Mouse (Mus musculus): ENCODE results near the gene Olfr97. TPM values are rescaled to one million over a fixed set of nuclear protein-coding genes. Genes with fewer than 3 reads are reported as not detected.
A peak's percentile ranks its signal among the peaks of the same experiment; 100 is the strongest.
"Not testable (repeated sequence)": the region's sequence is repeated elsewhere in the genome, so short reads cannot be mapped to it uniquely, and the experiment has no call there.

The Olfr97 gene
- polyA plus RNA-seq (2014; fragmentation: Nextera tagmentation; extraction: Ambion mirVana): not detected in 2 replicates

DNA sequence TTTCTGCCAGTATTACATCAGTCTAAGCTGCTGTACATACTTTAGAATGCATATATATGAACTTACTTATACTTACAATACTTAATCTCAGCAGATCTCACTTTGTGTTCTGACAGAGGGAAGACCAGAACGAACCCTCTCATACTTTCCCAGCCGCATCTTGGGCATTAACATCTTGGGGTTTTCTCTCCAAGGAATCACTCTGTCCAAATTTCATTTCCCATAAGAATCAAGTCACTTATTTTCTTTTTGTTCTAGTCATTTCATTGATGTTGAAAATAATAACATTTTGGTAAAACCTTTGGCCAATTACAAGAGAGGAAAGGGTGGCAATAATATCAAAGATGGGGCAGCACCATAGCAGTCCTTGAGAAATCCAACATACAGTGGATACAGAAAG, at the start of gene Olfr97:
TSS of gene Olfr97 (minus strand) at position 101 of the 400 bp plus-strand sequence.
- H3K9ac ChIP-seq (ENCODE audit: low read length); H3K9me3 ChIP-seq (replicated peaks; ENCODE audit: control insufficient read depth, low read length); H3K27me3 ChIP-seq (replicated peaks; ENCODE audit: control insufficient read depth, insufficient read depth, low read length); H3K36me3 ChIP-seq (ENCODE audit: control insufficient read depth, insufficient read depth, low read length); DNase-seq (ENCODE audit: low spot score); H3K27ac ChIP-seq (ENCODE audit: low read depth, low read length); H3K4me2 ChIP-seq (ENCODE audit: low read length); H3K4me3 ChIP-seq (ENCODE audit: low read depth, low read length); ATAC-seq; H3K4me1 ChIP-seq (ENCODE audit: control insufficient read depth, insufficient read depth, low read length): not testable (repeated sequence)
- WGBS: 93% methylated on average over 2 of the region's 2 CpGs

DNA sequence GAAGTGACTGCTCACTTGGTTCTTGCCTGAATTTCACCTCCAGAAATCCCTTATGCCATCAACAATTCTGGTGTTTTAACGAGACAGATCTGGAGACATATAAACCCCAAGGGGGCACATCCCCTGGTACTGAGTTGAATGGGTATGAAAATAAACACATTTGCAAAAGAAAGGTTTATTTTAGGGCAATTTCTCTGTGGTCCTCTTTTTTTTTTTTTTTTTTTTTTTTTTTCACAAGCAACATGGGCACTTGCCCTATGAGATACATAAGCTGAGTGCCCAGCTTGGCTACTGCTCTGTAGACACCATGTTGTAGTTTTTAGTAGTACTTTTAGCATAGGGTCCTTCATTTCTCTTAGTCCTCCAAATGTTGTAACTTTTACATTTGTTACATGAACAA, 46.2 kb upstream of the Olfr97 start, which contains the start of gene Olfr99:
TSS of gene Olfr99 (minus strand) at position 101 of the 400 bp plus-strand sequence.
- Histone ChIP-seq H3K4me3 (ENCODE audit: low read depth, low read length) (no peak within 1 kb of the TSS), H3K27ac (ENCODE audit: low read depth, low read length) (no peak within 1 kb of the TSS), H3K36me3 (ENCODE audit: control insufficient read depth, insufficient read depth, low read length) (no peaks in the 10 kb centered on the region), H3K4me2 (ENCODE audit: low read length) (no peak within 1 kb of the TSS), H3K9me3 (replicated peaks; ENCODE audit: control insufficient read depth, low read length) (no peaks in the 10 kb centered on the region), H3K27me3 (replicated peaks; ENCODE audit: control insufficient read depth, insufficient read depth, low read length) (no peaks in the 10 kb centered on the region), H3K4me1 (ENCODE audit: control insufficient read depth, insufficient read depth, low read length) (no peaks in the 10 kb centered on the region), H3K9ac (ENCODE audit: low read length) (no peak within 1 kb of the TSS)
- ATAC-seq (no peak), DNase-seq (ENCODE audit: low spot score) (no peak)
- 71% methylated on average over 1 of the region's 1 CpGs for WGBS

DNA sequence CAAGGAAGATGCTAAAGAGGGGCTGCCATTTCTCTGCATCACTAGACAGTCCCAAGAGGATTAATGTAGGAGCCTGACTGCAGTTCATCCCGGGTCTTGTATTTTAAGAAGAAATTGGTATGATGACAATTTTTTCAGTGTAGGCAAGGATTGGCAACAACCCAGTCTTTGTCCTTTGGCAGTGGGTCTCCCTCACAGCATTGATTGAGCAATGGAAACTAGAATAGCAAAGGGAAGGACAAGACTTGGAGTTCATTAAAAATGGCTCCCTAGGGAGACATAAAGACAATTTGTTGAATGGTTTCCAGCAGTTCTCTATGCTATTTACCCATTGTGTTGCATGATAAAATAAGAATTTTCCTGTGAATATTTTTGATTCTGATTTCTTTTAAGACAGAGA, 43.2 kb upstream of the Olfr97 start:
- H3K4me3 ChIP-seq (ENCODE audit: low read depth, low read length): no peak overlapping the region
- ATAC-seq: no peak
- H3K36me3 ChIP-seq (ENCODE audit: control insufficient read depth, insufficient read depth, low read length): no peaks in the 10 kb centered on the region
- no peaks in the 10 kb centered on the region for H3K4me1 ChIP-seq (ENCODE audit: control insufficient read depth, insufficient read depth, low read length)
- H3K27me3 ChIP-seq (replicated peaks; ENCODE audit: control insufficient read depth, insufficient read depth, low read length): no peaks in the 10 kb centered on the region
- no peak overlapping the region for H3K4me2 ChIP-seq (ENCODE audit: low read length)
- H3K27ac ChIP-seq (ENCODE audit: low read depth, low read length): no peak overlapping the region
- whole genome bisulfite sequencing: 57% methylated on average over 1 of the region's 1 CpGs
- H3K9me3 ChIP-seq (replicated peaks; ENCODE audit: control insufficient read depth, low read length): no peaks in the 10 kb centered on the region
- H3K9ac ChIP-seq (ENCODE audit: low read length): no peak overlapping the region
- no peak for DNase-seq (ENCODE audit: low spot score)

GRCm38 (mm10) chr17:37276573-37276972, 39.4 kb upstream of the Olfr97 start:
- Histone ChIP-seq H3K36me3 (ENCODE audit: control insufficient read depth, insufficient read depth, low read length) (no peaks in the 10 kb centered on the region), H3K9me3 (replicated peaks; ENCODE audit: control insufficient read depth, low read length) (no peaks in the 10 kb centered on the region)
- no peak for ATAC-seq

DNA sequence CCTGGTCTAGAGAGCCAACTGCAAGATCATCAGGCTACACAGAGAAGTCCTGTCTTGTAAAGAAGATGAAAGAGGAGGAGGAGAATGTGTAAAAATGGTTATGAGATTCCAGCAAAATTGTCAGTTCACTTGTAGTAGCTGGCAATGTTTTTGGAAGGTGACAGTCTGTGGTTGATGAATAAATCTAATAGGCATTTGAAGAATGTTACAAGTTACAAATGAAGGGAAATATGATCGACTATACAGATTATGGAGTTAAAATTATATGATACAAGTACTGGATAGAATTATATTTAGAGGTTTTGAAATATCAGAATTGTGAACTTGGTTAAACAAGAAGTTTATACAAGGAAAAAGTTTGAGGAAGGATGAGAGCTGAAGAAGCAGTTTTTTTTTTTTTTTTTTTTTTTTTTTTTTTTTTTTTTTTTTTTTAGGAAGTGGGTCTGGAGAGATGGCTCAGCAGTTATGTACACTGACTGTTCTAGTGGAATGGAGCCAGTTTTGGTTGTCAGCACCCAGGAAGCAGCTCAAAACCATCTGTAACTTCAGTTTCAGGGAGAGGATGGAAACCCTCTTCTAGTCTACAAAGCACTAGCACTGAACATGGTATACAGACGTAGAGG, 38.6 kb upstream of the Olfr97 start:
- 74% methylated on average over 2 of the region's 2 CpGs for WGBS
- no peaks in the 10 kb centered on the region for H3K9me3 ChIP-seq (replicated peaks; ENCODE audit: control insufficient read depth, low read length)

More at GRCm38 (mm10) chr17:37276573-37276972, 39.4 kb upstream of the Olfr97 start:
- H3K4me3 ChIP-seq (ENCODE audit: low read depth, low read length): no peak overlapping the region
- H3K4me2 ChIP-seq (ENCODE audit: low read length): no peak overlapping the region
- H3K27ac ChIP-seq (ENCODE audit: low read depth, low read length): no peak overlapping the region
- no peak for DNase-seq (ENCODE audit: low spot score)
- H3K27me3 ChIP-seq (replicated peaks; ENCODE audit: control insufficient read depth, insufficient read depth, low read length): no peaks in the 10 kb centered on the region
- no peak overlapping the region for H3K9ac ChIP-seq (ENCODE audit: low read length)
- H3K4me1 ChIP-seq (ENCODE audit: control insufficient read depth, insufficient read depth, low read length): no peaks in the 10 kb centered on the region

GRCm38 (mm10) chr17:37270702-37271092, 33.6 kb upstream of the Olfr97 start:
- no peaks in the 10 kb centered on the region for H3K27me3 ChIP-seq (replicated peaks; ENCODE audit: control insufficient read depth, insufficient read depth, low read length)
- H3K9me3 ChIP-seq (replicated peaks; ENCODE audit: control insufficient read depth, low read length): no peaks in the 10 kb centered on the region
- H3K9ac ChIP-seq (ENCODE audit: low read length): peak overlapping the region; percentile 49; the same call in 1 of the 2 replicates
- ATAC-seq (no peak), DNase-seq (ENCODE audit: low spot score) (no peak)
- H3K4me3 ChIP-seq (ENCODE audit: low read depth, low read length): peak overlapping the region; percentile 42
- peak overlapping the region; percentile 92 for H3K4me2 ChIP-seq (ENCODE audit: low read length)
- H3K27ac ChIP-seq (ENCODE audit: low read depth, low read length): no peak overlapping the region
- H3K4me1 ChIP-seq (ENCODE audit: control insufficient read depth, insufficient read depth, low read length): 0 out of 2 replicates have a peak, but pooled peaks cover 3% of the 10 kb centered on the region
- 70% methylated on average over 8 of the region's 8 CpGs for WGBS
- no peaks in the 10 kb centered on the region for H3K36me3 ChIP-seq (ENCODE audit: control insufficient read depth, insufficient read depth, low read length)

More for the DNA sequence above, 38.6 kb upstream of the Olfr97 start:
- Histone ChIP-seq H3K4me1 (ENCODE audit: control insufficient read depth, insufficient read depth, low read length) (no peaks in the 10 kb centered on the region), H3K4me3 (ENCODE audit: low read depth, low read length) (no peak overlapping the region), H3K27me3 (replicated peaks; ENCODE audit: control insufficient read depth, insufficient read depth, low read length) (no peaks in the 10 kb centered on the region), H3K9ac (ENCODE audit: low read length) (no peak overlapping the region), H3K27ac (ENCODE audit: low read depth, low read length) (no peak overlapping the region), H3K4me2 (ENCODE audit: low read length) (no peak overlapping the region), H3K36me3 (ENCODE audit: control insufficient read depth, insufficient read depth, low read length) (no peaks in the 10 kb centered on the region)
- DNase-seq (ENCODE audit: low spot score): no peak
- ATAC-seq: no peak

DNA sequence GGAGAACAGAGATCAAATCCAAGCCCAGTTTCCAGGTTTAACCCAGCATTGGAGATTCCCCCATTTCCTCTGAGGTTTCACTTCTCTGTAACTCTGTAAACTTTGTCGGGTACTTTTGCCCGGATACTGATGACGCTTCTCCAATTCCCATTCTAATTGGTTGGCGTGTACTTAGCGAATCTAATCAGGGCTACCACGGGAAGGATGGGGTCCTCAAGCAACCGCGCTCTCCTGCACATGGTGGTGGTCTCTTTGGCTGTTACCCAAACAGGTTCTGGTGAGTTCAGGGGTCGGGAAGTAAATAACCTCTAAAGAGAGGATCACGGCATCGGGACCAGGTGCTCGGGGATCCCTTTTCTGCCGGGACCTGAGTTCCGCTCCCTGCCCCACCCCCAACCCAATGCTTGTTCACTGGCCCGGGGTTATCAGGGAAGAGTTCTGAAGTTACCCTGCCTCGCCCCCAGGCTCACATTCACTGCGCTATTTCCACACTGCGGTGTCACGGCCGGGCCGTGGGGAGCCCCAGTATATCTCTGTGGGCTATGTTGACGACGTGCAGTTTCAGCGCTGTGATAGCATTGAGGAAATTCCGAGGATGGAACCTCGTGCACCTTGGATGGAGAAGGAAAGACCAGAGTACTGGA, 33.0 kb upstream of the Olfr97 start, which contains the start of gene H2-M3:
TSS of gene H2-M3 (plus strand) at position 163 of the 644 bp plus-strand sequence.
- Histone ChIP-seq H3K9ac (ENCODE audit: low read length) (peak within 1 kb of the TSS; percentile 49), H3K4me2 (ENCODE audit: low read length) (peak within 1 kb of the TSS; percentile 92), H3K9me3 (replicated peaks; ENCODE audit: control insufficient read depth, low read length) (no peaks in the 10 kb centered on the region), H3K27me3 (replicated peaks; ENCODE audit: control insufficient read depth, insufficient read depth, low read length) (no peaks in the 10 kb centered on the region), H3K4me1 (ENCODE audit: control insufficient read depth, insufficient read depth, low read length) (0 out of 2 replicates have a peak, but pooled peaks cover 3% of the 10 kb centered on the region), H3K4me3 (ENCODE audit: low read depth, low read length) (peak within 1 kb of the TSS; percentile 42), H3K36me3 (ENCODE audit: control insufficient read depth, insufficient read depth, low read length) (no peaks in the 10 kb centered on the region), H3K27ac (ENCODE audit: low read depth, low read length) (no peak within 1 kb of the TSS)
- 3% methylated on average over 26 of the region's 26 CpGs for WGBS
- ATAC-seq: peak; percentile 99
- DNase-seq (ENCODE audit: low spot score): peak; percentile 93

- ATAC-seq (no peak), DNase-seq (ENCODE audit: low spot score) (no peak)
Measured at GRCm38 (mm10) chr17:37263626-37264025, 26.5 kb upstream of the Olfr97 start, which contains the start of gene Olfr98. Olfr98 (minus strand) TSS chr17:37263749.

GRCm38 (mm10) chr17:37250544-37250943, 13.4 kb upstream of the Olfr97 start:
- H3K4me2 ChIP-seq (ENCODE audit: low read length): no peak overlapping the region
- no peaks in the 10 kb centered on the region for H3K4me1 ChIP-seq (ENCODE audit: control insufficient read depth, insufficient read depth, low read length)
- 9% methylated on average over 1 of the region's 1 CpGs for WGBS
- H3K4me3 ChIP-seq (ENCODE audit: low read depth, low read length): no peak overlapping the region
- H3K27ac ChIP-seq (ENCODE audit: low read depth, low read length): no peak overlapping the region
- no peaks in the 10 kb centered on the region for H3K27me3 ChIP-seq (replicated peaks; ENCODE audit: control insufficient read depth, insufficient read depth, low read length)
- no peaks in the 10 kb centered on the region for H3K9me3 ChIP-seq (replicated peaks; ENCODE audit: control insufficient read depth, low read length)
- DNase-seq (ENCODE audit: low spot score) (no peak), ATAC-seq (no peak)
- no peaks in the 10 kb centered on the region for H3K36me3 ChIP-seq (ENCODE audit: control insufficient read depth, insufficient read depth, low read length)
- H3K9ac ChIP-seq (ENCODE audit: low read length): no peak overlapping the region

More at GRCm38 (mm10) chr17:37263626-37264025, 26.5 kb upstream of the Olfr97 start, which contains the start of gene Olfr98:
- Histone ChIP-seq H3K4me2 (ENCODE audit: low read length) (no peak within 1 kb of the TSS), H3K4me1 (ENCODE audit: control insufficient read depth, insufficient read depth, low read length) (no peaks in the 10 kb centered on the region), H3K27me3 (replicated peaks; ENCODE audit: control insufficient read depth, insufficient read depth, low read length) (no peaks in the 10 kb centered on the region), H3K27ac (ENCODE audit: low read depth, low read length) (no peak within 1 kb of the TSS), H3K4me3 (ENCODE audit: low read depth, low read length) (no peak within 1 kb of the TSS), H3K36me3 (ENCODE audit: control insufficient read depth, insufficient read depth, low read length) (no peaks in the 10 kb centered on the region), H3K9me3 (replicated peaks; ENCODE audit: control insufficient read depth, low read length) (no peaks in the 10 kb centered on the region), H3K9ac (ENCODE audit: low read length) (no peak within 1 kb of the TSS)
- 67% methylated on average over 1 of the region's 1 CpGs for WGBS
